Mouse (Mus musculus): ENCODE measurements at regions not wholly inside any gene's neighbourhood (a gene's known extent, or its start where the extent isn't known, plus 50 kb on each side); places are given as distances from the start of the nearest gene placed in this dataset.

DNA sequence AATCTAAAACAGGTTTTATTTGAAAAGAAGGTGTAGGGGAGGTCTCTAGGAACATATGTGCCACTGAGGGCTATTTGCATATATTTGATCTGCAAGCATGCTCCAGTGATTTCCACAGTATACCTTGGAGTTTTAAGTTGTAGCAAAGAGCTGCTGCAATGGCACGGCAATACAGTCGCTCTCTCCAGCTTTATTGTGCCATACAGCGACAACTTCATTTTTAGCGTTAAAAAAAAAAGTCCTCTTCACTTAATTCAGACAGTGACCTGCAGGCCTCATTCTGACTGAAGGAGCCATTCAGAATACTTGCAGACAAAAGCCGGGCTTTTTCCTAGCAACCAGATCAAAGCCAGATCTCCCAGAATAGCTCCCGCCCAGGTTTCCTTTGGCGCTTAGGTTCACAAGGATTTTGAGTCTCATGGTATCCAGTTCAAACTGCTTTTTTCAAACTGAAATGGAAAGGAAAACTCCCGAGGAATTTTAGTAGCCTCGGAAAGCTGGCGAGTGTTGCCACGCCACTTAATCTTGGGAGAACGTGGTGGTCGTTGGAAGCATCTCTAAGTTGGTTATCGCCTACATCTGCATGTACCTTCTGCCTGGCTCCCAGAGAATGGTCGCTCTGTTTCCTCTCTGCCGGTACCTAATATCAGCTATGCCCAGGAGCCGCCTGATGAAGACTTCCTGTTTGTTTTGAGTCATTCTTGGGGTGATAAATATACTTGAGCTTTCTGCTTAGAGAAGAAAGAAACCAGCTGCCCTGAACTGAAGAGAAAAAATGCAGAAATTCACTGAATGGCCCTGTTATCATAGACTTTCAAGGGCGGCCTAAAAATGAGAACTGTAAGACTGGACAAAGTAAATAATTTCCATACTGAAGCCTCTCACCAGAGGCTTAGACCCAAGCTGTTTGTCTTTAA, 67.8 kb upstream of the Zeb2 start:
- 10% methylated on average over 18 of the region's 18 CpGs for WGBS
- Histone ChIP-seq H3K9me3 (no peaks in the 10 kb centered on the region), H3K27ac (peak overlapping the region; percentile 76), H3K27me3 (ENCODE audit: insufficient read depth, poor library complexity, severe bottlenecking) (no peaks in the 10 kb centered on the region), H3K4me3 (peak overlapping the region; percentile 38), H3K36me3 (no peaks in the 10 kb centered on the region), H3K4me1 (replicated peaks) (peaks cover 27% of the 10 kb centered on the region)
- peak; percentile 41 for DNase-seq (ENCODE audit: low spot score)

GRCm38 (mm10) chr2:45184149-45184548, 67.0 kb upstream of the Zeb2 start:
- H3K27ac ChIP-seq: peak overlapping the region; percentile 76
- no peaks in the 10 kb centered on the region for H3K9me3 ChIP-seq
- H3K27me3 ChIP-seq (ENCODE audit: insufficient read depth, poor library complexity, severe bottlenecking): no peaks in the 10 kb centered on the region
- H3K4me3 ChIP-seq: no peak overlapping the region
- 23% methylated on average over 6 of the region's 6 CpGs for WGBS
- H3K4me1 ChIP-seq (replicated peaks): peaks cover 28% of the 10 kb centered on the region
- no peak for DNase-seq (ENCODE audit: low spot score)
- H3K36me3 ChIP-seq: no peaks in the 10 kb centered on the region

GRCm38 (mm10) chr2:45182876-45183275, 65.7 kb upstream of the Zeb2 start:
- H3K27me3 ChIP-seq (ENCODE audit: insufficient read depth, poor library complexity, severe bottlenecking): no peaks in the 10 kb centered on the region
- no peaks in the 10 kb centered on the region for H3K36me3 ChIP-seq
- H3K27ac ChIP-seq: no peak overlapping the region
- H3K9me3 ChIP-seq: no peaks in the 10 kb centered on the region
- H3K4me3 ChIP-seq: no peak overlapping the region
- WGBS: 70% methylated on average over 1 of the region's 1 CpGs
- no peak for DNase-seq (ENCODE audit: low spot score)
- H3K4me1 ChIP-seq (replicated peaks): peaks cover 33% of the 10 kb centered on the region

DNA sequence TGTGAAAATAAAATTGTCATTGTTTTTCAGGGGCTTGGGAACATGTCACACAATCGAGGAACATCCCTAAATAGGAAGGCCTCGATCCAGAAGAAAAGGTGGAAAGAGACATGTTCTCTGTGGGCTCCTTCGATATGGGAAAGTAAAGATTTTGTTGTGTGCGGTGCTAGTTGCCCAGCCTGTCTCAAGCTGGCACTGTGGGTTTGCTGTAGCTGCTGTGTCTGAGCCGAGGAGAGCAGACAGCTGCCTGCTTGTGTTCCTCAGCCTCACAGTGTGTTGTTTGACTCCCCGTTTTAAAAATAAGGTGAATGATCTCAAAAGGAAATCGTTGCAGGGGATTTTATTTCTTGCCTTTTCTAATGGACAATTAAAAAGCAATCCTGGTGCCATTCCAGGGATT, 64.4 kb upstream of the Zeb2 start:
- Histone ChIP-seq H3K27ac (no peak overlapping the region), H3K9me3 (no peaks in the 10 kb centered on the region), H3K27me3 (ENCODE audit: insufficient read depth, poor library complexity, severe bottlenecking) (no peaks in the 10 kb centered on the region), H3K36me3 (no peaks in the 10 kb centered on the region), H3K4me3 (no peak overlapping the region), H3K4me1 (replicated peaks) (peaks cover 33% of the 10 kb centered on the region)
- DNase-seq (ENCODE audit: low spot score): no peak
- 78% methylated on average over 7 of the region's 7 CpGs for WGBS

- Histone ChIP-seq H3K4me3 (no peak overlapping the region), H3K27ac (no peak overlapping the region), H3K9me3 (peaks cover 7% of the 10 kb centered on the region; the same call in 1 of the 2 replicates), H3K4me1 (replicated peaks) (peaks cover 17% of the 10 kb centered on the region), H3K27me3 (ENCODE audit: insufficient read depth, poor library complexity, severe bottlenecking) (no peaks in the 10 kb centered on the region), H3K36me3 (no peaks in the 10 kb centered on the region)
- WGBS: 88% methylated on average over 1 of the region's 1 CpGs
- no peak for DNase-seq (ENCODE audit: low spot score)
Observed at GRCm38 (mm10) chr2:45178849-45179453, 61.8 kb upstream of the Zeb2 start.

GRCm38 (mm10) chr2:45172382-45172781, 55.2 kb upstream of the Zeb2 start:
- Histone ChIP-seq H3K9me3 (peaks cover 7% of the 10 kb centered on the region; the same call in 1 of the 2 replicates), H3K36me3 (no peaks in the 10 kb centered on the region), H3K4me3 (no peak overlapping the region), H3K4me1 (replicated peaks) (peaks cover 26% of the 10 kb centered on the region), H3K27ac (0 out of 2 replicates have a peak overlapping the region, but pooled peaks have one; percentile 35), H3K27me3 (ENCODE audit: insufficient read depth, poor library complexity, severe bottlenecking) (peaks cover 4% of the 10 kb centered on the region; the same call in 1 of the 2 replicates)
- DNase-seq (ENCODE audit: low spot score): no peak
- 86% methylated on average over 8 of the region's 8 CpGs for WGBS

DNA sequence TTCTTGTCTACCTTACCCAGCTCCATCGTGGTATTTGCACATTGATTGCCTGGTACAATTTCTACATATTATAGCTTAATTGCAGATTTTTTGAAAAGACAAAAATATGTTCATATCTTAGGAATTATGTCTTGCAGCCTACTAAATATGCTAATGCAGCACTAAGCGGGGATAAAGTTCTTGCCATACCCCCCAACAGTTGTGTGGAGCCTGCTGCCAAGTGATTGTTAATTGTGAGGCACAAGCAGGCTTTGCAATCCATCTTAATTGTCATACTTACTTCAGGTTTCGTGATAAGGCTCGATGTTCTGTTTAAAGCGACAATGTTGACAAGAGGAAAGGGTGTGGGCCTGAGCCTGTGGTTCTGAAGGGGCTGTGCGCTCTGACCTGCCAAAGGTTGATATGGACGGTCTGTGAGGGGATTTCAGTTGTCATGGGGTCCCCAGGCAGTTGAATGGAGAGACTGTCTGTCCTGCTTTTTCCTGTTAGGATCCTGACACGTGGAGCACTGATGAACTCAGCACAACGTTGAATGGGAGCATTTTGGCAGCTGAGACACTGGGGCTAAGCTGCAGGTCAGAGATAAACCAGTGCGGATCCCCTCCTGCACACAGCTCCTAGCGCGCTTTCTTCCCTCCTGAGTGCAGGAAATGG, 54.5 kb upstream of the Zeb2 start:
- Histone ChIP-seq H3K27ac (no peak overlapping the region), H3K4me1 (replicated peaks) (peaks cover 26% of the 10 kb centered on the region), H3K9me3 (peaks cover 7% of the 10 kb centered on the region; the same call in 1 of the 2 replicates), H3K27me3 (ENCODE audit: insufficient read depth, poor library complexity, severe bottlenecking) (peaks cover 4% of the 10 kb centered on the region; the same call in 1 of the 2 replicates), H3K36me3 (no peaks in the 10 kb centered on the region), H3K4me3 (no peak overlapping the region)
- no peak for DNase-seq (ENCODE audit: low spot score)
- 69% methylated on average over 12 of the region's 12 CpGs for WGBS

- H3K4me1 ChIP-seq (replicated peaks): peaks cover 26% of the 10 kb centered on the region
- no peak overlapping the region for H3K27ac ChIP-seq
- no peak overlapping the region for H3K4me3 ChIP-seq
- WGBS: 85% methylated on average over 3 of the region's 3 CpGs
- peaks cover 4% of the 10 kb centered on the region; the same call in 1 of the 2 replicates for H3K9me3 ChIP-seq
- peaks cover 4% of the 10 kb centered on the region; the same call in 1 of the 2 replicates for H3K27me3 ChIP-seq (ENCODE audit: insufficient read depth, poor library complexity, severe bottlenecking)
- no peak for DNase-seq (ENCODE audit: low spot score)
- H3K36me3 ChIP-seq: no peaks in the 10 kb centered on the region
Observed at GRCm38 (mm10) chr2:45170272-45170671, 53.1 kb upstream of the Zeb2 start.

GRCm38 (mm10) chr2:45169429-45170070, 52.4 kb upstream of the Zeb2 start:
- Histone ChIP-seq H3K4me3 (no peak overlapping the region), H3K36me3 (no peaks in the 10 kb centered on the region), H3K27me3 (ENCODE audit: insufficient read depth, poor library complexity, severe bottlenecking) (peaks cover 4% of the 10 kb centered on the region; the same call in 1 of the 2 replicates), H3K27ac (0 out of 2 replicates have a peak overlapping the region, but pooled peaks have one; percentile 1), H3K4me1 (replicated peaks) (peaks cover 26% of the 10 kb centered on the region), H3K9me3 (no peaks in the 10 kb centered on the region)
- DNase-seq (ENCODE audit: low spot score): no peak
- WGBS: 50% methylated on average over 9 of the region's 9 CpGs

- Histone ChIP-seq H3K4me3 (no peak overlapping the region), H3K36me3 (no peaks in the 10 kb centered on the region), H3K27me3 (ENCODE audit: insufficient read depth, poor library complexity, severe bottlenecking) (peaks cover 4% of the 10 kb centered on the region; the same call in 1 of the 2 replicates), H3K4me1 (replicated peaks) (peaks cover 20% of the 10 kb centered on the region), H3K27ac (no peak overlapping the region), H3K9me3 (no peaks in the 10 kb centered on the region)
- 90% methylated on average over 3 of the region's 3 CpGs for WGBS
- DNase-seq (ENCODE audit: low spot score): no peak
Observed at GRCm38 (mm10) chr2:45168606-45169005, 51.4 kb upstream of the Zeb2 start.

All from hindbrain, embryonic 10.5 days (tissue).